Mouse (Mus musculus) lung, postnatal 0 days (tissue): ENCODE data around the gene Aak1.

Experiments
- CTCF ChIP-seq: IDR thresholded peaks from 2 replicates; pipeline ENCODE4 v1.5.1; 2016; ENCODE audit warnings: antibody characterized with exemption, mild to moderate bottlenecking
- EP300 ChIP-seq: IDR thresholded peaks from 2 replicates; pipeline ENCODE4 v1.6.1; 2016; ENCODE audit warnings: antibody characterized with exemption, mild to moderate bottlenecking, control low read depth

- no peak; the same call in 1 of the 2 replicates for TF ChIP-seq CTCF
- TF ChIP-seq EP300, result no peak
These were observed 26.8 kb upstream of the Aak1 start for GRCm38 (mm10) chr6:86822285-86823050.
